Mouse (Mus musculus) hindbrain, embryonic 13.5 days (tissue): ENCODE data around the gene Cdh3. TPM values are rescaled to one million over a fixed set of nuclear protein-coding genes. Genes with fewer than 3 reads are reported as not detected.

Experiments used
- ATAC-seq: fragments of 200-750 bp; cut with Nextera tagmentation; 2 replicates; pipeline ENCODE4 v1.8.0; 2017; ENCODE audit warnings: moderate TSS enrichment; ENCODE audit not compliant: low FRiP score
- H3K27ac ChIP-seq: fragments of 300-500 bp; sonication (generic); 2 replicates; pipeline ENCODE4 v1.5.1; 2015; ENCODE audit warnings: inconsistent platforms, mild to moderate bottlenecking, moderate library complexity
- H3K27me3 ChIP-seq: fragments of 300-500 bp; sonication (generic); 2 replicates; pipeline ENCODE4 v1.6.1; 2015; ENCODE audit warnings: mild to moderate bottlenecking, inconsistent platforms
- H3K36me3 ChIP-seq: fragments of 300-500 bp; sonication (generic); 2 replicates; pipeline ENCODE4 v1.6.1; 2015; ENCODE audit warnings: mild to moderate bottlenecking, inconsistent platforms
- H3K4me1 ChIP-seq: fragments of 300-500 bp; sonication (generic); replicated peaks from 2 replicates; pipeline ENCODE4 v1.6.1; 2015; ENCODE audit warnings: inconsistent platforms
- H3K4me2 ChIP-seq: fragments of 300-500 bp; sonication (generic); 2 replicates; pipeline ENCODE4 v1.6.1; 2015; ENCODE audit warnings: inconsistent platforms, mild to moderate bottlenecking, moderate library complexity
- H3K4me3 ChIP-seq: fragments of 300-500 bp; sonication (generic); 2 replicates; pipeline ENCODE4 v1.5.1; 2015; ENCODE audit warnings: mild to moderate bottlenecking, inconsistent platforms
- H3K9ac ChIP-seq: fragments of 300-500 bp; sonication (generic); 2 replicates; pipeline ENCODE4 v1.6.1; 2015; ENCODE audit warnings: mild to moderate bottlenecking, inconsistent platforms
- H3K9me3 ChIP-seq: fragments of 300-500 bp; sonication (generic); 2 replicates; pipeline ENCODE4 v1.6.1; 2016; ENCODE audit warnings: inconsistent platforms
- WGBS: fragments of 180-500 bp; shearing (Covaris S2); methylation state at CpG from one replicate; pipeline ENCODE4 v1.1.7; 2015; 5-methylcytosine and 5-hydroxymethylcytosine counted together
- polyA plus RNA-seq: library from polyadenylated mRNA; unstranded; fragments of >200 nt; fragmentation: Nextera tagmentation; extraction: Ambion mirVana; gene quantifications from 2 replicates; pipeline ENCODE4 v1.2.1, GENCODE M21; 2015

The Cdh3 gene
- polyA plus RNA-seq, 1 experiment from 2014 or later: 2.7 TPM

DNA sequence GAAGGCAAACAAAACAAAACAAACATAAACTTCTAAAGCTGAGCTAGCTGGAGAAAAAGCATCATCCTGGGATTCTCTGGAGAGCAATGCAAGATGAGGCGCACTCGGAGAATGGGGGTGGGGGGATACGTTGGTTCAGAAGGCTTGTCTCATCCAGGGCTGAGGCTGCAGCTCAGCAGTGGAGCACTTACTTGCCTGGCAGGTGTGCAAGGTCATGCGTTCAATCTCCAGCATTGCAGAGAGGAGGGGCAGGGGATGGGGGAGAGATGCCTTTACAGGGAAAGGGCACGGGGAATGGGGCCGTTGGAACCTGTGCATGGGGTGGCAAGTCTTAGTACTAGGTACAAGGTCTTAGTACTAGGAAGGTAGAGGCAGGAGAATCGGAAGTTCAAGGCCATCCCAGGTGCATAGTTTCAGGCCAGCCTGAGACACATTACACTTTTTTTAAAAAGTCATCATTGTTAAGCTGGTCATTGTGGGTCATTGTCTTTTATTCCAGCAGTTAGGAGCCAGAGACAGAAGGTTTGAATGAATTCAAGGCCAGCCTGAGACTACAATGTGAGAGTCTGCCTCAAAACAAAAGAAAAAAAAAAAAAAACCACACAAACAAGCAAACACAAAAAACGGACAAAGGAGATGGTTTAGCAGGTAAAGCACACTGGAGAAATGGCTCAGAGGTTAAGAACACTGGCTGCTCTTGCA, 1.5 kb upstream of the Cdh3 start:
- Histone ChIP-seq H3K4me2 (no peak overlapping the region), H3K27me3 (peaks cover 90% of the 10 kb centered on the region), H3K4me3 (no peak overlapping the region), H3K9ac (no peak overlapping the region), H3K9me3 (no peaks in the 10 kb centered on the region), H3K4me1 (peaks cover 41% of the 10 kb centered on the region), H3K27ac (no peak overlapping the region), H3K36me3 (no peaks in the 10 kb centered on the region)
- no peak for ATAC-seq
- WGBS: 53% methylated on average over 8 of the region's 8 CpGs

DNA sequence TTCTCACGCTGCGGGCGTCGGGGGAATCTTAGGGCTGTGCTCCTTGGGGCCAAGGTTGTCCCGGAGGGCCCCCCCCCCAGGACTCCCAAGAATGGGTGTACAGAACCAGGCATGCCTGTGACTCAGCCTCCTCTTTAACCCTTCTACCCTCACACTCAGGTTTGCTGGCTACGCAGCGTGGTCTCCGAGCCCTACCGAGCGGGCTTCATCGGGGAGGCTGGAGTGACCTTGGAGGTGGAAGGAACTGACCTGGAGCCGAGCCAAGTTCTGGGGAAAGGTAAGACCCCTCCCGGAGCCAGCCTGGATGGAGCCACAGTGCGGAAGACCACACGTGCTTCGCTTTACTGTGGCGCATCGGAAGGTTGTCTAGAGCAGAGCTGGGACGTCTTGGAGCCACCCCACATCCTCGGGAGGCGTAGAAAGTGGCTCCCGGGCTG, 392 bp downstream of the Cdh3 start:
- H3K4me1 ChIP-seq: peaks cover 41% of the 10 kb centered on the region
- H3K36me3 ChIP-seq: no peaks in the 10 kb centered on the region
- 1% methylated on average over 22 of the region's 22 CpGs for WGBS
- no peaks in the 10 kb centered on the region for H3K9me3 ChIP-seq
- H3K9ac ChIP-seq: peak overlapping the region; percentile 46
- peaks cover 86% of the 10 kb centered on the region for H3K27me3 ChIP-seq
- H3K4me3 ChIP-seq: peak overlapping the region; percentile 35
- H3K27ac ChIP-seq: peak overlapping the region; percentile 15; the same call in 1 of the 2 replicates
- ATAC-seq: peak; percentile 46; the same call in 1 of the 2 replicates
- peak overlapping the region; percentile 55 for H3K4me2 ChIP-seq

DNA sequence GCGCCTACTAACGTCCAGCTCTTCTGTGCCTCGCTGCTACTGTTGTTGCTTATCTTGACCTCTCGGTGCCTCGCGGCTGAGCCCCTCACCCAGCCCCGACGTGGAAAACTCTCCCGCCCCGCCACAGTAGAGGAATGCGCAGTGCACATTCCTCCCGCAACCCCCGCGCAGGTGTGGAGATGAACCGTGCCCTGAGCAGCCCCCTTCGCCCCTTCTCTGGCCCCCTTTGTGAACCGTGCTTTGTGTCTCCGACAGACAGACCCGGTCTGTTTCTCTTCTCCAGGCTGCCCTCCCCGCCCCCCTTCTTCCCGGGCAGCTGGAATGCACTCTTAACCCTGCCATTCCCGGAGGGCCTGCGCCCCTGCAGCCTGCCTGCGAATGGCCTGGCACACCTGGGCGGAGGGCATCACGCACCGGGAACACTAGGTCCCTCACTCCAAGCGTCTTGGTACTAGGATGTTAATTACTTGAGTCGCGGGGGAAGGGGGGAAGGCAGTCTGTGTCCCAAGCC, 895 bp downstream of the Cdh3 start:
- Histone ChIP-seq H3K4me1 (peaks cover 41% of the 10 kb centered on the region), H3K27me3 (peaks cover 81% of the 10 kb centered on the region), H3K9me3 (no peaks in the 10 kb centered on the region), H3K4me3 (peak overlapping the region; percentile 35), H3K27ac (peak overlapping the region; percentile 15; the same call in 1 of the 2 replicates), H3K9ac (peak overlapping the region; percentile 46; the same call in 1 of the 2 replicates), H3K4me2 (peak overlapping the region; percentile 55), H3K36me3 (no peaks in the 10 kb centered on the region)
- under 1% methylated on average over 29 of the region's 30 CpGs for WGBS
- ATAC-seq: peak; percentile 17; the same call in 1 of the 2 replicates

DNA sequence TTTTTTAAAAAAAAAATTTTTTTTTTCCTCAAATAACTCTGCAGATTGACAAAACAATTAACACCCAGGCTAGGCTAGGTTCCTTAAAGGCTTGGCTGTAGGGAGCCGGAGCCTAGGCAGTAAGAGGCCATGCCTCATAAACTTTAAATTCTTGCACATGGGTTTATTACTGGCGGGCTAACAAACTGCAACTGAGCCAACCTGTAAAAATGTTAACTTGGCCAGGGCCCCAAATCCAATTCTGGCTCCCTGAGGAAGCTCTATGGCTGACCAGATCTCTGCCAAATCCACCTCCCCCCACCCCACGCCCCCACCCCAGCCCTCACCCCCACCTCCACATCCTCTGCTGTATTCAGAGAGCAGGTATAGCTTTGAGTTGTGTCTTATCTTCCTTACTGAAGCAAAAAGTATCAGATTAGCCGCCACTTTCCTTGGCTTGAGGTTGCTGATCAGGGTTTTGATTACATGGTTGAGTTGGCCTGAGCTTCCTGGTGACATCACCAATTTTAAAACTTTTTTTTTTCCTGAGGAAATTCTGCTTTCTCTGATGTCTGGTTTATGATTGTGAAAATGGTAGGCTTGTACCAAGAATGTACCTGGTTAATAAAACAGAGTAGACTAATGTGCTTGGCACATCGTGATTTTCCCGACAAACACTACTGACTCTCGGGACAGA, 1.9 kb downstream of the Cdh3 start:
- Histone ChIP-seq H3K4me1 (peaks cover 33% of the 10 kb centered on the region), H3K27ac (no peak overlapping the region)

DNA sequence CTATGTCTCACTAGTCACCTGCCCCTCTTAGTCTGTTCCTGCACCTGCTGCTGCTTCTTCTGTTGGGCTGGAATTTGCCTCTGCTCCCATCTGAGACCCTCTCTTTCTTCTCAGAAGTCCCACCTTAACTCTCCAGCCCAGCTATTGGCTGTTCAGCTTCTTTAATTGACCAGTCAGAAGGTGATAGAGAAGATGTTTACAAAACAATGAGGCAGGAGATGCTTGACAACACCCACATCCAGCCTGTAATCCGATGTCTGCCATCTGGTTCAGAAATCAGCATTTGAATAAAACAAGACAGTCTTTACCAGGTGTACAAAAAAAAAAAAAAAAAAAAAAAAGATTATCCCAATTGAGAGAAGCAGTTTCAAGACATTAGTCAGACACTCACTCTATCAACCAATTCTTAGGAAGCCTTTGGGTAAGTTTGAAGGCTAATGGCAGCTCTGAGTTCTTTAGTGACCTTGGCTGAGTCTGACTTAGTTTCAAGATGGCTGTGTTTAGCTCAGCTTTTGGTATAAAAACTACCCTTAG, 5.3 kb downstream of the Cdh3 start:
- Histone ChIP-seq H3K36me3 (no peaks in the 10 kb centered on the region), H3K4me2 (no peak overlapping the region), H3K9me3 (no peaks in the 10 kb centered on the region), H3K4me1 (peaks cover 12% of the 10 kb centered on the region), H3K4me3 (no peak overlapping the region), H3K27ac (no peak overlapping the region), H3K27me3 (peaks cover 39% of the 10 kb centered on the region), H3K9ac (no peak overlapping the region)
- ATAC-seq: no peak
- WGBS: 18% methylated on average over 1 of the region's 1 CpGs

More for the DNA sequence above, 1.9 kb downstream of the Cdh3 start:
- ATAC-seq: no peak
- Histone ChIP-seq H3K4me2 (peak overlapping the region; percentile 55; the same call in 1 of the 2 replicates), H3K36me3 (no peaks in the 10 kb centered on the region), H3K27me3 (peaks cover 72% of the 10 kb centered on the region), H3K9me3 (no peaks in the 10 kb centered on the region), H3K9ac (no peak overlapping the region), H3K4me3 (no peak overlapping the region)
- 71% methylated on average over 7 of the region's 7 CpGs for WGBS

DNA sequence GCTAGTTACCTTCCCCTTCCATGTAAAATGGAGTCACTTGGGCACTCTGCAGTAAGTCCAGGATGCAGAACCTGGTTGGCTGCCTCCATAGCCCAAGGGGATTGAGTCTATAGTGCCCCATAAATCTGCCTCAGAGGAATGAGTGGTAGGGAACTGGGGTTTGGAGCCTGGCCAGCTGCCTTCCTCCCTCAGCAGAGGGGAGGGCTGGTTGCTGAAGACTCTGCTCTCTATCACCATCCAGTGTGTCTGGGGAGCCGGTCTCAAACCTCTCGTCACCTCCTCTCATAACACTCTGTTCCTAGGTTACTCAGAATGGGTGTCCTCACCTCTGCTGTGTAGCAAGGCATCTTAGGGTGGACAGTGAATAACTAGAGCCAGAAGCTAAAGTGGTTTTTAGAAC, 5.9 kb downstream of the Cdh3 start:
- no peak overlapping the region for H3K4me3 ChIP-seq
- H3K27ac ChIP-seq: no peak overlapping the region
- no peaks in the 10 kb centered on the region for H3K36me3 ChIP-seq
- no peaks in the 10 kb centered on the region for H3K9me3 ChIP-seq
- no peak for ATAC-seq
- H3K27me3 ChIP-seq: peaks cover 33% of the 10 kb centered on the region
- no peak overlapping the region for H3K9ac ChIP-seq
- no peak overlapping the region for H3K4me2 ChIP-seq
- 70% methylated on average over 2 of the region's 2 CpGs for WGBS
- H3K4me1 ChIP-seq: peaks cover 6% of the 10 kb centered on the region

DNA sequence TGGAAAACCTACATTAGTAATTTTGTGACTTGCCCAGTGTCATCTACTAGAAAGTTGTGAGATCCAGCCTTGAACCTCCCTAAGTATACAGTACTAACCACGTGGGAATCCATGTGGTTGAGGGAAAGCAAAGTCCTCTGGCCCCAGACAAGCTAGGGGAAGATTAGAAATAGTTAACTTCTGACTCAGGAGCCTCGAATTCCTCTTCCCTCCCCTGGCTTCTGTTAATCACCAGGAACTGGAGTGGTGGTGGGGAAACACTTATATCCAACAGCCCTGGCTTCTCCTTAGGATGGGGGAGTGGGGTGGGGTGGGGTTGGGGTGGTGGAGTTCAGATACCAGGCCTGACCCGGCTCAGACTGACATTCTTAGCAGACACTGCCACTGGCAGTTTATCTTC, 8.1 kb downstream of the Cdh3 start:
- H3K9ac ChIP-seq: no peak overlapping the region

DNA sequence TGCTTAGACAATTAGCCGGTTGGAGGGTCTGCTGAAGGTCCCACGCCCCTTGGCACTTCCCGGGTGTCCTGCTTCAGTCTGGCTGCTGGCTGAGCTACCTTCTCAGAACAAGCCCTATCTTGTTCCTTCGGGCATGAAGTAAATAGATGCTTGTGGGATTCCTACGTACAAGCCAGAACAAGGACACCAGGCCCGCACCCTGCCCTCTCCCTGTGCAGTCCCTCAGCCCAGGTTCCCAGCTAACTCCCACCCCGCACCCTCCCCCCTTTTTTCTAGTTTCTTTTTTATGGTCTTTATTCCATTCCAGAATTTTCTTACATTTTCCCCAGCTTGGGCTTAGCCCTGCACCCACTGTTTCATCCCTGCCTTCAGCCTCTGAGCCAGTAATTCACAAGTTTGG, 9.9 kb downstream of the Cdh3 start:
- no peak overlapping the region for H3K4me3 ChIP-seq
- H3K27ac ChIP-seq: no peak overlapping the region
- no peaks in the 10 kb centered on the region for H3K4me1 ChIP-seq
- no peaks in the 10 kb centered on the region for H3K27me3 ChIP-seq
- no peak overlapping the region for H3K9ac ChIP-seq
- H3K4me2 ChIP-seq: no peak overlapping the region
- WGBS: 92% methylated on average over 7 of the region's 7 CpGs
- ATAC-seq: no peak
- H3K9me3 ChIP-seq: no peaks in the 10 kb centered on the region
- H3K36me3 ChIP-seq: no peaks in the 10 kb centered on the region

More for the DNA sequence above, 8.1 kb downstream of the Cdh3 start:
- no peaks in the 10 kb centered on the region for H3K36me3 ChIP-seq
- no peak for ATAC-seq
- no peak overlapping the region for H3K4me2 ChIP-seq
- no peaks in the 10 kb centered on the region for H3K9me3 ChIP-seq
- 59% methylated on average over 3 of the region's 3 CpGs for WGBS
- no peak overlapping the region for H3K4me3 ChIP-seq
- H3K27ac ChIP-seq: no peak overlapping the region
- no peaks in the 10 kb centered on the region for H3K4me1 ChIP-seq
- H3K27me3 ChIP-seq: peaks cover 11% of the 10 kb centered on the region

DNA sequence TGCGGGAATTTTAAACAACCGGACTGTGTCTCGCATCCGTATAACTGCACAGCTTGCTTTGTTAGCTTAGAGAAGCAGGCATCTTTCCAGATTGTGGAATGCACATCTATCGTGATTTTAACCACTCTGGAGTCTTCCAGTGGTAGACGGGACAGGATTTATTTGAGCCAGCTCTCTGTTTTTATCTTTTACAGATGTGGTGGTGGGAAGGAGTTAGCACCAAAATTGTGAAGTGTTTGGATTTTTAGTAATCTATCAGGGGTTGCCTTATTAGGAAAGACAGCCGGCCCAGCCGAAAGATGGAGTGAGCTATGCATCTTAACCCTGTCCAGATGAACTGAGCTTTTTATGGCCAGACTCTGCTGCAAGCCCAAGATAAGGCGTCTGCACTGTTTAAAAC, 11.2 kb downstream of the Cdh3 start:
- H3K27ac ChIP-seq: no peak overlapping the region
- 75% methylated on average over 9 of the region's 9 CpGs for WGBS
- no peaks in the 10 kb centered on the region for H3K36me3 ChIP-seq
- H3K27me3 ChIP-seq: no peaks in the 10 kb centered on the region
- no peaks in the 10 kb centered on the region for H3K4me1 ChIP-seq
- no peak overlapping the region for H3K4me2 ChIP-seq
- no peak overlapping the region for H3K4me3 ChIP-seq
- H3K9ac ChIP-seq: no peak overlapping the region
- H3K9me3 ChIP-seq: no peaks in the 10 kb centered on the region
- no peak for ATAC-seq

DNA sequence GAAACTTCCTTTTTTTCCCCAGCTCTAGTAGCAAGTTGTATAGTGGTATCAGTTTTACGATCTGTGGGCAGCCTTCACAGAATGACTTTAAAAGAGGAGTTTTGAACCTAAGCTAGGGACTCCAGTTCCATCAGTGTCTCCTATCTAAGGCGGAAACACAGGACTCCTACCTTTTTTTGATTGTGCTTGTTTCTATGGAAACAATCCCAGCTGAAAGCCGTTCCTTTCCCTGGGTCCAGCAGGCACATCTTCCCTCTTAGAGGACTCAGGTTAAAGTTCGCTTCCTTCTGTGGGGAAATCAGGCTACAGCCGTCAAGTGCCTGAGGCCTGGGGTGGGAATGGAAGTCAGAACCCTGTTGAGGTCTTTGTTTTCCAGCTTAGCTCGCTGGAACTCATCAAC, 16.0 kb downstream of the Cdh3 start:
- ATAC-seq: no peak
- no peaks in the 10 kb centered on the region for H3K4me1 ChIP-seq
- no peak overlapping the region for H3K9ac ChIP-seq
- 63% methylated on average over 6 of the region's 6 CpGs for WGBS
- H3K27ac ChIP-seq: no peak overlapping the region
- no peaks in the 10 kb centered on the region for H3K9me3 ChIP-seq
- H3K36me3 ChIP-seq: no peaks in the 10 kb centered on the region
- H3K27me3 ChIP-seq: no peaks in the 10 kb centered on the region
- H3K4me2 ChIP-seq: no peak overlapping the region
- H3K4me3 ChIP-seq: no peak overlapping the region

DNA sequence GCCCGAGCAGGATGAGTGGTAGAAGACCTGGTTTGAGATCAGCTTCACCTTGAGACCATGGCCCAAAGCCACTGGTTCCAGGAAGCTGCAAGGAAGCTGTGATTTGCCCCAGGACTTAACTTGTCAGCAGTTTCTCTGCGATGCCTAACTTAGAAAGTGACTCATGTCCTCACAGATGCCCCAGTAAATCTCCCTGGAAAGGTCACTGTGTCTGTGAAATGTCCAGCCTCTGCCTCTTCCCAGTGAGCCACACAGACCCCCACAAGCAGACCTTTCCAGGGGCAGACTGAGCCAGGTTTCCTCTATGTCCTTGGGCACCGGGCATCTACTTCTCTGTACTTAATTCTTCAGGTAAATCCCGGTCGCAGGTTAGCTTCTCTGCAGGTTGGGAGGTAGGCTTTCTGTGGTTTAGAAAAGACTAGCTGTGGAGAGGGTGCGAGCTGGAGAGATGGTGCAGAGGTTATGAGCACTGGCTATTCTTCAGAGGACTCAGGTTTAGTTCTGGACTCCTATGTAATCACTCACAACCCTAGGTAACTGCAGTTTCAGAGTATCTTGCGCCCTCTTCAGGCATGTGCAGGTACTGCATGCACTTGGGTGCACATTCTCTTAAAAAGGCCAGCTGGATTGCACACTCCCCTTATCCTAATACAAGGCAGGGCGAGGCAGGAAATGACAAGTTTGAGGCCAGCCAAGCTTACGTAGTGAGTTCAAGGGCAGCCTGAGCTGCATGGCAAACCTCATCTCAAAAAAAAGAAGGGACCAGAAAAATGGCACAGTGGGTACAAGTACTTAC, 16.7 kb downstream of the Cdh3 start:
- H3K4me3 ChIP-seq: no peak overlapping the region
- ATAC-seq: no peak
- WGBS: 91% methylated on average over 9 of the region's 9 CpGs

More for the DNA sequence above, 16.7 kb downstream of the Cdh3 start:
- Histone ChIP-seq H3K9ac (no peak overlapping the region), H3K36me3 (no peaks in the 10 kb centered on the region), H3K27me3 (no peaks in the 10 kb centered on the region), H3K4me2 (no peak overlapping the region), H3K27ac (no peak overlapping the region), H3K4me1 (no peaks in the 10 kb centered on the region), H3K9me3 (no peaks in the 10 kb centered on the region)
